Mouse (Mus musculus): ENCODE results near the gene Casp6.

The Casp6 gene

DNA sequence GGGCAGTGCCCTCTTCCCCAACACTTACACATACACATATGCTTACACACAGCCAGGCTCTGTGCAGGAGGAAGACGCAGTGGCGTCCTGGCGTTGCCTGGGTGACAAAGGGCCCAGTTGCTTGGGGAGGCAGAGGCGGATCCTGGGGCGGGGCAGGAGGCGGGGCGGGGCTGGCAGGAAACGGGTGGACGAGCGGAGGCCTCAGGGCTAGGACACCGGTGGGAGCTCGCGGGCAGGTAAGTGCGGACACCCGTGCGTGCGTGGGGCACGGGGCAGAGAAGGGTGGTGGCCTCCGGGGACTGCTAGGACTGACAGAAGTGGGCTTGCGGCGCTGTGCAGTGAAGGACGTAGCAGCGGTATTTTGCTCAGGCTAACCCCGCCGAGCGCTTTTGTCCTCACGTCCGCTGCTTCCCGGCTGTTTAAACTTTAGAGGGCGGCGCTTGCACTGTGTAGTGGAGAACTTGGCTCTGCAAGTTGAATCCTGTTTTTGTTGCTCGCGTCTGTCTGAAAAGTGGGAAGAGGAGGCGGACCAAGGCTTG, at the start of gene Casp6:
Casp6 (plus strand) TSS at position 155 of the 539 bp plus-strand sequence.
- DNase-seq (ENCODE audit: inconsistent ontology term), result peak; percentile 87

DNA sequence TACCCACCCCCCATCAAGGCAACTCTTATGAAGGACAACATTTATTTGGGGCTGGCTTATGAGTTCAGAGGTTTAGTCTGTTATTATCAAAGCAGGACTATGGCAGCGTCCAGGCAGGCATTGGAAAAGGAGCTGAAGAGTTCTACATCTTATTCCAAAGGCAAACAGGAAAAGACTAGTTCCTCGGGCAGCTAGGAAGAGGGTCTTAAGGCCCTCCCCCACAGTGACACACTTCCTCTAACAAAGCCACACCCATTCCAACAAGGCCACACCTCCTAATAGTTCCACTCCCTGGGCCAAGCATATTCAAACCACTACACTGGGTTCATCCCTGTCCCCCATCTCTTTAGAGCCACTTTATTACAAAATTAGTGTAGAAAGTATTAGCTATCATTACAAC, 38.6 kb upstream of the Casp6 start:
- DNase-seq (ENCODE audit: inconsistent ontology term), result no peak

DNA sequence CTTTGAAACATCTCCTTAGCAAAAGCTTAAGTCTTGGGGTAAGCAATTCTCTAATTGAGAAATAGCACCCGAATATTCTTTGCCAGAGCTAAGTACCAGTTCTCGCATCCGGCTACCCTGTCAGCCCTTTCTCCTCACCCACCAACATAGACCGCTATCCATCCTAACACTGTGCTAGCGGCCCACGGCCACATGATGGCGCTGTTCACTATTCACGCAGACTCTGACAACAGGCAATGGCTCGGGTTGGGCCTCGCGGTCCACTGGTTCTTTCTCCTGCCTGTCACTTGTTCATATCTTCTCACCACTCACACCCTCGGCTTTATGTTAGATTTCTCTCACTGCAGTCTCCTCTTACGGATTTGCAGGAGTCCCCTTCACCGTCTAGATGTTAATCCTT, 37.5 kb upstream of the Casp6 start:
- peak; percentile 0 for DNase-seq (ENCODE audit: inconsistent ontology term)

DNA sequence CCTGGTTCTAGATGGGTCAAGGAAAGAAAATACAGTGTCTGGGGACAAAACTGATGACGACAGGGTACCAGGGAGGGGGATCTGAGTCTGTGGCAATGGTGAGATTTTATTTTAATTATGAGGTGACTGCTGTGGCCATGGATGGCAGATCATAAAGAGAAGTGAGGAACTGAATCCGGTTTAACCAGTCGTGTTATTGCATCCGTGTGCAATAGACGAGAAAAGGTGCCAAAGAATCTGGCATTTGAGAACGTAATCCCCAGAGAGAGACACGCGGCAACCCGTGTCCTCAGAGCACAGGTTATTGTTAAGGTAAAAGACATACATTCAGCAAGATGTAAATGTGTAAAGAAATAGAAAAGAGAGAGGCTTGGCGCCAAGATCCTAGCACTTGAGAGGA, 23.9 kb upstream of the Casp6 start:
- no peak for DNase-seq (ENCODE audit: inconsistent ontology term)

DNA sequence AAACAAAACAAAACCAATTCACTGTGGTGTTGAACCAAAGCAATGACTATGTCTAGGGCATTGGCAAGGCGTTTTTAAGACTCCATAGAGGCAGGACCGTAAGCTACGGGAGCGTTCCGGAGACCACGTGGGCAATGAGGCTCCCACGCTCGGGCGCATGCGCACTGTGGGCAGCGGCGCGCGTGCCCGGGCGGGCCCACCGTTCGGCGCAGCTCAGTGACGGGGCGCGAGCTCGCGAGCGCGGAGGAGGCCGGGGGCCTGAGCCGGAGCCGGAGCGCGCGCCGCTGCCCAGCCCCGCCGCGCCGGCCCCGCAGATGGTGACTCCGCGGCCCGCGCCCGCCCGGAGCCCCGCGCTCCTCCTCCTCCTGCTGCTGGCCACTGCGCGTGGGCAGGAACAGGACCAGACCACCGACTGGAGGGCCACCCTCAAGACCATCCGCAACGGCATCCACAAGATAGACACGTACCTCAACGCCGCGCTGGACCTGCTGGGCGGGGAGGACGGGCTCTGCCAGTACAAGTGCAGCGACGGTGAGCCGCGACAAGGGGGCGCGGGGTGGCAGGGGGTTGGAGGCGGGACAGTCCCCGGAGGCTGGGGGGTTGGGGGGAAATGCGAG, 22.7 kb upstream of the Casp6 start, which contains the start of gene Pla2g12a:
Pla2g12a (plus strand) TSS at position 202 of the 617 bp plus-strand sequence.
- DNase-seq (ENCODE audit: inconsistent ontology term), result peak; percentile 92

DNA sequence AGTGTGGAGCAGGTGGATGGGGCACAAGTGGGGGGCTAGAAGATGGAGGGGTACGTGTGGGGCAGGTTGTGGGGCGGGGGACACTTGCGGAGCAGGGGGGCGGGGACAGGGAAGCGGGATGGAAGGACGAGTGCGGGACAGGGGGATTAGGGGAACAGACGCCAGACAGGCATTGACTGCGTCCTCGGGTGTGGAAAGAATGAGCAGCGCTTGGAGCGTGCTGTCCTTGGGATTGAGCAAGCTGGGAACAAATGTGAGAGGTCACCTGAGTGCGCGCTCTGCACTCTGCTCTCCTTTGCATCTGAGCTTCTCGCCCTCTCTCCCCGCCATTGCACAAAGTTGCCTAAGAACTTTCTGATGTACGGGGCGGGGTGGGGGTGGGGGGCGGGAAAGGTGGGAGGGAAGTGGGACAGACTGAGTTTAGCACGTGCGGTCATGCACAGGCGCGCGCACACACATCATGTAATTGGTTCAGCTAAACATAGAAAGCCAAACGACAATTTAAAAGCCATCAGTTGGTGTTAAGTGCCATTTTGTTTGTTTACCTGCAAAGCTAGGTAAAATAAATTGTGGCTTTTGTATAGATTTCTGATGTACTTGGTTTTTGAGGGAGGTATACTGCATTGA, 22.0 kb upstream of the Casp6 start:
- DNase-seq (ENCODE audit: inconsistent ontology term), result peak; percentile 31

DNA sequence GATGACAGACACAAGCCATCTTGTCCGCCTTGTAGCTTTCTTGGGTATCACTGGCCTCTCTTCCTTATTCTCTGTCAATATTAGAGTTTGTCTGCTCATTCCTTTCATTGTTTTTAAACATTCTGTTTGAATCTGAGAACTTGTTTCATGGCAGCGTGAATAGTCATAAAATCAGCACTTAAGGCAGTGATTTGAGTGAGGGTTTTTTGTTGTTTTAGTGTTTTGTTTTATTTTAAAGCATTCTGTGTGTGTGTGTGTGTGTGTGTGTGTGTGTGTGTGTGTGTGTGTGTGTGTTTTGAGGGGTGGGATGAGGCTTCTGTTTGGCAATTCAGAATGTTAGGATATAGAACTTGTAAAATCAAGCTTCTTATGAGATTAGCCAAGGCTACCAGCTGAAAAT, 21.3 kb upstream of the Casp6 start:
- no peak for DNase-seq (ENCODE audit: inconsistent ontology term)

DNA sequence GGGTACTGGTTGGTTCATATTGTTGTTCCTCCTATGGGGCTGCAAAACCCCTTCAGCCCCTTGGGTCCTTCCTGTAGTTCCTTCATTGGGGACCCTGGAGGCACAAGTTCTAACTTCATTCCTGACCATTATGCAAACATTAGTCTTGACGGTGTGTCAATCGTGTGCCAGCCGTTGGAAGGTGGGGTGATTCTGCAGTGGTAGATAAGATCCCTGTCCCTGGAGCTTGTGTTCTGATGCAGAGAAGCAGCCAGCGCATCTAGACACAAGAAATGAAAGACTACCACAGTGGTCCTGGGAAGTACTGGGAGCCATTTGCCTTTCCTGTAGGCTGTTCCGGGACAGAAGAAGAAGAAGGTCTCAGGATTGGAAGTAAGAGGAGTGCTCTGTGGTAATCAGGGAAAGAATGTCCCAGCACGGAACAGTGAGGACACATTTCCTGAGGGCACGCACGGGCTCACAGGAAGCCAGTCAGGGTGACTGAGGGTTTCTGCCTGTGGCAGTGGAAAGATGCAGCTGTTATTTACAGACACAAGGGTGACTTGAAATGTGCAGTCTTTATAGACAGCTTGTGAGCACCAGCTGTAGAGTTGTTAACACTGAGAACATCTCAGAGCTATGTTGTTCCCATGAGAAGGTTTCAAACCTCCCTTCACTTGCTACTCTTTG, 20.2 kb upstream of the Casp6 start:
- DNase-seq (ENCODE audit: inconsistent ontology term), result no peak

DNA sequence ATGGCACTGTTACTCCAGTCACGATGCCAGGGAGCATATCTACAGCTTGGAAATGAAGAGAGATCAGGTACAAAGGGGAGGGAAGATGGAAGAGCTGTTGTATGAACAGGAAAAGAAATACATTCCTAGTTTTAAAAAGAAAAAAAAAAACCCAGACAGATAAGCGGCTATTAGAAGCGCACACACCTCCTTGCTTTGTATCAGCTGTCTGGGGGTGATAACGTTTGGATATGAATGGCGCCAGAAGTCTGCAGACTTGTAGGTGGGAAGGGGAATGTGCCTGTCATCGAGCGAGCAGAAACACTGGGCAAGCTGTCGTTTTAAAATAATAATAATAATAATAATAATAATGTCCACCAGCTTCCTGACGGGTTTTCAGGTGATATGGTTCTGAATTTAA, 15.6 kb upstream of the Casp6 start:
- no peak for DNase-seq (ENCODE audit: inconsistent ontology term)

DNA sequence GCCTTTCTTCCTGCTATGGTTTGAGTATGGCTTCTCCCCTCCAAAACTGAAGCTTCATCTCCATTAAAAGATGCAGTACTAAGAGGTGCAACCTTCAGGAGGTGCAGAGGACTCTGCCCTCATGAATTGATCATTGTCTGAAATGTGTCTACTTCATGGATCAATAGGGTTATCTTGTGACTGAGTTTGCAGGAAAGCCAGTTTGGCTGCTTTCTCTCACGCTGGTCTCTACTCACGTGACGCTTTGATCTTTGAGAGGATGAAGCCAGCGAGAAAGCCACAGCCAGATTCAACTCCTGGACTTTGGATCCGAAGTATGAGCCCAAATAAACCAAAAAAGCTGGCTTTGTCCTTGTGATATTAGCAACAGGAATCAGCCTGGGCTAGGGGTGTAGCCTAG, 14.8 kb upstream of the Casp6 start:
- DNase-seq (ENCODE audit: inconsistent ontology term), result no peak

DNA sequence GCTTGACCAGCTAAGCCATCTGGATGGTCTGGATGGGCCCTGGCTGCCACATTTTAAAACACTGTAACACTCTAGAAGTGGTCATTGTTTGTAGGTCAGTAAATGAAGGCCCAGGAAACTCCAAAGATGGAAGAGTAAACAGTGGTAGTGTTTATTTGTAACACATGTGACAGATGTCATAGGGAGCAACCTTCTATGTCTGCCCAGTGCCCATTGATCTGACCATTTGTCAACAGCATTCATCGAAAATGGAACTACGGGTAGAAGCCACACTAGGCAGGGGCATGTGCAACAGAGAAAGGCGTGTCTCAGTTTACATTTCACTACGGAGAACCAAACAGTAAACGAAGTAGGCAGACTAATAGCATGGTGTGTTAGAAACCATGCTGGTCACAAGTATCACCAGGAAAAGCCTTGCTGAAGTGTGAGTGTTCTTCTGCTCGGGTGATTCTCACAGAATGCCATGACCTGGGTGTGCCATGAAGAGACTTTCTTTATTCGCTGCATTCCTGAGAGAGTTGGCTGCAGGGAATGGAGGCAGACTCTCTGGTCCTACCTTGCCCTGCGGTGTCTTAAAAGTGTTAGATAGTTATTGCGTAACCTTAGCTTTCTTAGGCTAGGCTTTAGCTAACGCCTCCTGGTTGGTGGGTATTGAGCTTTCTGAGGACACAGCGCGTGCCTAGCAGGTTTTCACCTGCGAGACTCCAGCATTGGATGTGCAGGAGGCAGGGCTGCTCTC, 13.3 kb upstream of the Casp6 start:
- no peak for DNase-seq (ENCODE audit: inconsistent ontology term)

DNA sequence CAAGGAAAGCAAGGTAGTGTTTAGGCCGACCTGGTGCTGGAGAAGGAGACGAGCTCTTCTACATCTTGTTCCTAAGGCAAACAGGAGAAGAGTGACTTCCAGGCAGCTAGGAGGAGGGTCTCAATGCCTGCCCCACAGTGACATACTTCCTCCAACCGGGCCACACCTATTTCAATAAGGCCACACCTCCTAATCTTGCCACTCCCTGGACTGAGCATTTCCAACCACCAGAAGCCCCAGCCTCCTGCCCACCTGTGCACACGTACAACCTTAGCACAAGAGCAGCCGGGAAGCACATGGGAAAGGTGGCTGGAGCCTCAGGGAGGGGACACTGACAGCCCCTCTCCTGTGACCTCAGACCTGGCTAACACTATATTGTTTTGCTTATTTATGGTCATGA, 9.2 kb upstream of the Casp6 start:
- DNase-seq (ENCODE audit: inconsistent ontology term), result no peak

DNA sequence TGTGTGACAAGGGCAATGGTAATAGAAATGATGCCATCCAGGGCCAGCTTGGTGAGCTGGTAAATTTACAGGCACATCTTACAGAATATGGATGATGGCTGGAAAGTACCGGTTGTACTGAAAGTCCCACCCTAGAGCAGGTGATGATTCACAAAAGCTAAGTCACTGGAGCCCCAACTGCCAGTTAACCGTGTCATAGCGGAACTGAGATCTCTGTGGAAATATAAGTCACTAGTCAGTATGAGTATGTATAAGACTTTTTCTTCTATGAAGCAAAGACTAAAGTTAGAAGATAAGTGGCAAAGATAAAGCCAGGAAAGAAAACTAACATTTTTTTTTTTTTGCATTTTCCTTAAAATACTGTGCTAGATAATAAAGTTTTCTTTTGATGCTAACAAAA, 8.1 kb upstream of the Casp6 start:
- DNase-seq (ENCODE audit: inconsistent ontology term), result no peak

DNA sequence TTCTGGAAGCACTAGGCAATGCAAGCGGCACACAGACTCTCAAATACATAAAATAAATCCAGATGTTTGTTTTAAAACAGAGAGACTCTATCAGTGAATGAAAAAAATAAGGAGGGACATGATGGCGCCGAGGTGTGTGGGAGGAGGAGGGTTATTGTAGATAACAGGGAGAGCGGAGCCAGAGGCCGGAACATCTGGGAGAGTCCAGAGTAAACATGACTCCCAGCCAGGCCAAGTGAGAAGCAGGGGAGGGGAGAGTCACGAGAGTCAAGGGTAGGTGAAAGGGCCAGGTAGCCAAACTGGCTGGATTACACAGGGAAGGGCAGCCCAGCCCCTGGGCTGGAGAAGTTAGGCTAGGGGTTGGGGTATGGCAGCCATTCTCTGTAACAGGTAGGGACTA, 4.6 kb upstream of the Casp6 start:
- DNase-seq (ENCODE audit: inconsistent ontology term), result no peak

DNA sequence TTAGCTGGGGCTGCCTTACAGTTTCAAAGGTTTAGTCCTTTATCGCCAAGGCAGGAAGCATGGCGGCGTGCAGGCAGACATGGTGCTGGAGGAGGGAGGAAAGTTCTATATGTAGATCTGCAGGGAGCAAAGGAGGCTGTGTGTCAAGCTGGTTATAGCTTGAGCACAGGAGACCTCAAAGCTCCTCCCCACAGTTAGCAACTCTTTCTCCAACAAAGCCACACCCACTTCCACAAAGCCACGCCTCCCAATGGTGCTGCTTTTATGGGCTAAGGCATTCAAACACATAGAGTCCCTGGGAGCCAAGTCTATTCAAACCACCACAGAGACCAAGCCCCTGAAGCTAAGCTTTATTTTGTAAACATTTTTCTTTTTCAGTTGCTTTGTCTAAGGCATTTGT, 2.3 kb upstream of the Casp6 start:
- no peak for DNase-seq (ENCODE audit: inconsistent ontology term)

DNA sequence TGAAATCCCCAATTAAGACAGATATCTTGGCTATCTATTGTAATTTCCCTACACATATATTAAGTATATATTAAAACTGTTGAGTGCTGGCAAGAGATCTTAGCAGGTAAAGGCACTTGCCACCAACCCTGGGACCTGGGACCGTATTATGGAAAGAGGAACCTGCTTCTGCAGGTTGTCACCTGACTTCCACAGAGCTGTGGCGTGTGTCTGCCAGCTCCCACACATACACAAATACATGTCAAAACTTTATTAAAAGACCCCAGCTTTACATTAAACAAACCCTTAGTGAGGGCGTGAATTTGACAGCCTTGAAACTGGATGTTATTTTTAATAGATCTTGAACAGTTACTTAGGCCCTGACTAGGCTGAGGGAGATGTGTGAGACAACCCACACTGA, 2.1 kb downstream of the Casp6 start:
- no peak for DNase-seq (ENCODE audit: inconsistent ontology term)

DNA sequence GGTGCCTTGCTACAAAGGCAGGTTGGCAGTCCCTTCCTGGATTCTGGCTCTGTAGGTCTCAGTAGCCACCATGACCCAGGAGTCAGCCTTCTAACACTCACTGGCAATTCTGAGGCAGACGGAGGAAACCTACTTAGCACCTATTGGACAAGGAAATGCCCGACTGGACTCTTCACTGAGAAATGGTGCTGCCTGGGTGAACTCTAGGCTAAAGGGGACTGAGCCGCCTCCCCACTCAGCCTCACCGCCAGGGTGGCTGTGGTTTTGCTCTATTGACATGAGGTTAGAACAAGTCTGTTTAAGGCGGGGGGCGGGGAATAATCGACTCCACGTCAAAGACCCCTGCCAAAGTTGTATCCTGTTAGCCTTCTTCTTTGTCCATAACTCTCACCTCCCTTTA, 2.6 kb downstream of the Casp6 start:
- DNase-seq (ENCODE audit: inconsistent ontology term), result no peak

DNA sequence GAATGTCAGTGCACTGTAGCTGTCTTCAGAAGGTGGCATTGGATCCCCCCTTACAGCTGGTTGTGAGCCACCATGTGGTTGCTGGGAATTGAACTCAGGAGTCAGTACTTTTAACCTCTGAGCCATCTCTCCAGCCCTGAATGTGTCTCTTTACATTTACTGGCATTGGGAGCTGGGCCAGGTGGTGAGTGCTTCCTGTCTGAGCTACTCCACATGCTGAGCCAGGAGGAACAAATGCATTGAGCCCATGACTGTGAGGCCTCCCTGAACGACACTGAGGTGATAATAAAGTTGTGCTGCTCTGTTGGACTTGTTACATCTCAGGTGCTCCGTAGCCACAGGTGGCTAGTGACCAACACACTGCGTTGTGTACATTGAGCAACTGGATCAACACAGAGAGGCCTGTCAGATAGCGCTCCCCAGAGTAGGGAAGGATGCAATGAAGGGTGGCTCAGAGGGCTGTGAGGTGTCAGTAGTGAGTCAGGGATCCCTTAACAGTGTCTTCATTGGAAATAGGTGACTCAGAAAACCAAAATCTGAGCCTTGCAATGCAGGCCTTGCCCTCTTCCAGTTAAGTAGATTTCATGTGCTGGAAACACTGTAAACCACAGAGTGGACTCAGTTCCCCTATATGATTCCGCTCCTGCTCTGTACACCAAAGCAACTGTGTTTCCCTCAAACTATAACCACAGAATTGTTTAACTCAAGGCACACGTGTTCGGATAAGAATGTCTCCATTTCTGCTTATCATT, 3.3 kb downstream of the Casp6 start:
- no peak for DNase-seq (ENCODE audit: inconsistent ontology term)

DNA sequence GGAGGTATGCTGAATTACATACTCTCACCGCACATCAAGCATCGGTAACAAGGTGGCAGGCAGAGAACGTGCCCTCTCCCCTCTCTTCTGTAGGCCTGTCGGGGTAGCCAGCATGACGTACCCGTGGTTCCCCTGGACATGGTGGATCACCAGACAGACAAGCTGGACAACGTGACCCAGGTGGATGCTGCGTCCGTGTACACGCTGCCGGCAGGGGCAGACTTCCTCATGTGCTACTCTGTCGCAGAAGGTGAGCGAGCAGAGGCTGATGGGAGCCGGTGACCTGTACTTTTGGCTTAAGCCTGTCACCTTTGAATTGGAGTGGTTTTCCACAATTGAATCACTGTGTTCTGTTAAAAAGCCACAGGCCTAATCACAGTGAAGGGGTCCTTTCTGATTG, 10.8 kb downstream of the Casp6 start:
- DNase-seq (ENCODE audit: inconsistent ontology term), result no peak

DNA sequence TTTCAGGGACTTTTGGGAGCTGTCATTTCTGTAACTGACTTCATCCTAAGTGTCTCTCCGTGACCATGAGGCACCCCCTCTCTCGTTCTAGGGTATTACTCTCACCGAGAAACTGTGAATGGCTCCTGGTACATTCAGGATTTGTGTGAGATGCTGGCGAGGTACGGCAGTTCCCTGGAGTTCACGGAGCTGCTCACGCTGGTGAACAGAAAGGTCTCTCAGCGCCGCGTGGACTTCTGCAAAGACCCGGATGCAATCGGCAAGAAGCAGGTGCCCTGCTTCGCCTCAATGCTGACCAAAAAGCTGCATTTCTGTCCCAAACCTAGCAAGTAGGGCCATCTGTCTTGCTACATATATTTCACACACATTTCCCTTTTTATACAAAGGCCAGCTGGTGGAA, 12.0 kb downstream of the Casp6 start:
- DNase-seq (ENCODE audit: inconsistent ontology term), result no peak

DNA sequence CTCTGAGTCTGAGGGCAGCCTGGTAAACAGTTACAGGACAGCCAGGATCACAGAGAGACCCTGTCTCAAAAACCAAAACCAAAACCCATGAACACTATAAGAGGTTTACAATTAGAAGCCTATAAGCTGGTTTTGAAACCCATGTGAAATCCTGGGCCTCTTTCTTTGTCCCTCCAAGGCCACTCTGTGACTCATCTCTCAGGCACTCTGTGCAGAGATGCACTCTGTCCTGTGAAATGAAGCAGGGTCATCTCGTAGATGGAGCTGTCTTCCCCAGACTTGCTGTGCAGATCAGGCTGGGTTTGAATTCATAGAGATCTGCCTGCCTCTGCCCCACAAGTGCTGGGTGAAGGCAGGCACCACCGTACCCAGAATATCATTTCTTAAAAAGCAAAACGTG, 16.2 kb downstream of the Casp6 start:
- peak; percentile 42 for DNase-seq (ENCODE audit: inconsistent ontology term)

DNA sequence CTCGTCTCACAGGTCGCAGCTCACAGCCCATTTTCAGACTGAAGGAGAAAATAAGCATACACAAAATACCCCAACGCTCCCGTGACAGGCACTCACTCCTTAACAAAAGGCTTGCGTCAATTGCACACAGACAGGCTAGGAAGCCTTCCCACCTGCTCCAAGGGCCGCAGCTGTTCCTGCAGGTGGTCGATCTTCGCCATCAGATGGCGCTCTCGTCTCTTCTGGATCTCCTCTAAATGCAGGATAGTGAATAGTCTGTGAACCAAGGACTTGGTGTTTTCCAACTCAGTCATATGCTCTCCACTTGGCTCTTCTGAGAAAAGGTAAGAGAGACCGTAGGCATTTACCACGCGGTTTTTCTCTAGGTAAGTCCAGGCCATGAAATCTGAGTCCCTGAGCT, 17.2 kb downstream of the Casp6 start:
- DNase-seq (ENCODE audit: inconsistent ontology term), result peak; percentile 43

All from Muller cell, postnatal 12 days (primary cell).